9 mouse cellular contexts compared by ENCODE assay signal in the genomic region with DNA sequence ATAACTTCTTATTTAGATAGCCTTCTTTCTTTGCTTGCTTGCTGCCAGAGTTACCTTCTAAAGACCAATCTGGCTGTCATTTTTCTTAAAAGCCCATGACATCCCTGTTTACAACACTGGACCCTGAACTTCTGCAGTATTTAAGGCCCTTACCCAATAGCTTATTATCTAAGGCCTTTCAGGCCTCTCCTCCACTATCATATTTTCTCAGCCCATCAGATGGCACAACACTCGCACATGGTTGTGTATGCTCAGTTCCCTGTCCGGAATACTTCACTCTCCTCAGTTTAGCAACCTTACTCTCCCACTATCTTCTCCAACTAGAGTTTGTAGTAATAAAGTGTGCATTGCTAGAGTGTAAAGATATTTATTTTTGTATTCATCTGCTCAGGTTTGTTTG. TPM values are rescaled to one million over a fixed set of nuclear protein-coding genes. Genes with fewer than 3 reads are reported as not detected.
DNase-seq lines count a peak whose midpoint lies in the region; ATAC-seq and TF ChIP-seq lines count a peak whose summit lies in the region.
"Had no signal": no experiment of that assay in that cellular context is flagged by ENCODE, and none has a peak within 500 bp of the region (broad histone marks: within the 10 kb centered on the region; RNA-seq: fewer than 3 reads in every experiment).

No protein-coding gene starts in this region.

- peak overlapping the region; percentile 89; the same call in 1 of the 2 replicates for H3K9ac ChIP-seq in limb, embryonic 12.5 days (replicated peaks)
- peak overlapping the region; percentile 95; the same call in 1 of the 2 replicates for H3K9ac ChIP-seq in neural tube, embryonic 14.5 days (replicated peaks; ENCODE audit: low read depth, low read length)

- ATAC-seq in limb, embryonic 12.5 days (ENCODE audit: insufficient number of reproducible peaks, insufficient read depth, low FRiP score, low TSS enrichment, low read depth) = no peak
- ATAC-seq in neural tube, embryonic 14.5 days (ENCODE audit: low read depth) = no peak

- no peak for TF ChIP-seq CTCF in layer of hippocampus, adult 2 months (conservative IDR thresholded peaks at IDR 0.05)

- peak overlapping the region; percentile 80 for H3K4me2 ChIP-seq in limb, embryonic 12.5 days
- H3K4me2 ChIP-seq in neural tube, embryonic 14.5 days (ENCODE audit: low read depth, low read length) = peak overlapping the region; percentile 78

- peak overlapping the region; percentile 97 for H3K4me3 ChIP-seq in layer of hippocampus, adult 2 months
- H3K4me3 ChIP-seq in erythroblast, embryonic 14.5 days (replicated peaks) = peak overlapping the region; percentile 100
- H3K4me3 ChIP-seq in limb, embryonic 12.5 days (replicated peaks) = peak overlapping the region; percentile 87
- H3K4me3 ChIP-seq in neural tube, embryonic 14.5 days (ENCODE audit: low read depth, low read length) = peak overlapping the region; percentile 91; the same call in 1 of the 2 replicates

- 86% methylated on average over 2 of the region's 2 CpGs for whole genome bisulfite sequencing in limb, embryonic 12.5 days
- 73% methylated on average over 2 of the region's 2 CpGs for WGBS in neural tube, embryonic 14.5 days

- H3K27me3 ChIP-seq in erythroblast, embryonic 14.5 days (ENCODE audit: control insufficient read depth) = no peaks in the 10 kb centered on the region; the same call in 1 of the 2 replicates
- no peaks in the 10 kb centered on the region for H3K27me3 ChIP-seq in limb, embryonic 12.5 days
- peaks cover 4% of the 10 kb centered on the region; the same call in 1 of the 2 replicates for H3K27me3 ChIP-seq in neural tube, embryonic 14.5 days (ENCODE audit: control insufficient read depth, insufficient read depth, low read length)

- H3K36me3 ChIP-seq in erythroblast, embryonic 14.5 days (ENCODE audit: control insufficient read depth) = peaks cover 45% of the 10 kb centered on the region
- peaks cover 20% of the 10 kb centered on the region for H3K36me3 ChIP-seq in limb, embryonic 12.5 days
- H3K36me3 ChIP-seq in neural tube, embryonic 14.5 days (ENCODE audit: control insufficient read depth, insufficient read depth, low read length) = 0 out of 2 replicates have a peak, but pooled peaks cover 2% of the 10 kb centered on the region

- H3K27ac ChIP-seq in layer of hippocampus, adult 2 months = no peak overlapping the region
- H3K27ac ChIP-seq in limb, embryonic 12.5 days = no peak overlapping the region
- H3K27ac ChIP-seq in neural tube, embryonic 14.5 days (ENCODE audit: low read depth, low read length) = no peak overlapping the region

- H3K4me1 ChIP-seq in erythroblast, embryonic 14.5 days (ENCODE audit: control insufficient read depth) = peaks cover 40% of the 10 kb centered on the region
- H3K4me1 ChIP-seq in limb, embryonic 12.5 days (replicated peaks) = peaks cover 16% of the 10 kb centered on the region
- peaks cover 15% of the 10 kb centered on the region for H3K4me1 ChIP-seq in neural tube, embryonic 14.5 days (ENCODE audit: control insufficient read depth, insufficient read depth, low read length)

- H3K9me3 ChIP-seq in erythroblast, embryonic 14.5 days (ENCODE audit: control insufficient read depth, low read length) = no peaks in the 10 kb centered on the region
- no peaks in the 10 kb centered on the region for H3K9me3 ChIP-seq in limb, embryonic 12.5 days
- H3K9me3 ChIP-seq in neural tube, embryonic 14.5 days (ENCODE audit: control insufficient read depth, low read length) = no peaks in the 10 kb centered on the region

- no peak for DNase-seq in layer of hippocampus, adult 2 months (ENCODE audit: low spot score in 2 of 2)
- no peak for DNase-seq in layer of hippocampus, adult 8-10 months (ENCODE audit: low spot score in 2 of 2)
- no peak for DNase-seq in Muller cell, postnatal 12 days (ENCODE audit: inconsistent ontology term)
- no peak for DNase-seq in cerebellum, postnatal 14 days
- DNase-seq in cerebellum, postnatal 10 days = no peak

RNA-seq across cellular contexts. Expression of gene 4931422A03Rik, which starts 0.9 kb away (rescaled TPM):
- total RNA-seq in layer of hippocampus, adult 2 months (2021) = not detected
- under 1 TPM in 1 of 4 experiments, not detected in 3; 0.53 TPM for total RNA-seq in layer of hippocampus, adult 8-10 months (2022)
- polyA plus RNA-seq in erythroblast, embryonic 14.5 days (2012) = not detected in 2 replicates
- 2.6 and 3.4 TPM in 2 replicates for polyA plus RNA-seq in limb, embryonic 12.5 days (2016; fragmentation: Nextera tagmentation; extraction: Ambion mirVana)
- polyA plus RNA-seq in neural tube, embryonic 14.5 days (2014; fragmentation: Nextera tagmentation; extraction: Ambion mirVana) = 2.2 and 3.3 TPM in 2 replicates
- total RNA-seq: hematopoietic stem cell, adult 5-6 weeks had no signal

RNA-seq across cellular contexts. Expression of gene Fbxo3, which starts 1.6 kb away (rescaled TPM):
- 10 to 100 TPM; 47.4 to 47.5 TPM for total RNA-seq in layer of hippocampus, adult 2 months (2021)
- total RNA-seq in layer of hippocampus, adult 8-10 months (2022) = 10 to 100 TPM; 42.1 to 51.9 (median 47.6) TPM
- 0.70 and 0.79 TPM in 2 replicates for polyA plus RNA-seq in erythroblast, embryonic 14.5 days (2012)
- polyA plus RNA-seq in limb, embryonic 12.5 days (2016; fragmentation: Nextera tagmentation; extraction: Ambion mirVana) = 54.7 and 55.0 TPM in 2 replicates
- polyA plus RNA-seq in neural tube, embryonic 14.5 days (2014; fragmentation: Nextera tagmentation; extraction: Ambion mirVana) = 74.0 and 82.5 TPM in 2 replicates

RNA-seq across cellular contexts. Expression of gene Gm10912, which starts 36.6 kb away (rescaled TPM):
- total RNA-seq in layer of hippocampus, adult 2 months (2021) = under 1 TPM; 0.42 to 0.56 TPM
- under 1 TPM; 0.28 to 0.81 (median 0.60) TPM for total RNA-seq in layer of hippocampus, adult 8-10 months (2022)
- not detected in 2 replicates for polyA plus RNA-seq in erythroblast, embryonic 14.5 days (2012)
- polyA plus RNA-seq in limb, embryonic 12.5 days (2016; fragmentation: Nextera tagmentation; extraction: Ambion mirVana) = not detected in 2 replicates
- not detected in 2 replicates for polyA plus RNA-seq in neural tube, embryonic 14.5 days (2014; fragmentation: Nextera tagmentation; extraction: Ambion mirVana)
- total RNA-seq: hematopoietic stem cell, adult 5-6 weeks had no signal

RNA-seq across cellular contexts. Expression of gene Gm10799, which starts 39.3 kb away (rescaled TPM):
- not detected for total RNA-seq in layer of hippocampus, adult 2 months (2021)
- not detected for total RNA-seq in layer of hippocampus, adult 8-10 months (2022)
- polyA plus RNA-seq in erythroblast, embryonic 14.5 days (2012) = not detected in 2 replicates
- polyA plus RNA-seq in limb, embryonic 12.5 days (2016; fragmentation: Nextera tagmentation; extraction: Ambion mirVana) = not detected in 2 replicates
- not detected in 2 replicates for polyA plus RNA-seq in neural tube, embryonic 14.5 days (2014; fragmentation: Nextera tagmentation; extraction: Ambion mirVana)
- total RNA-seq: hematopoietic stem cell, adult 5-6 weeks had no signal

RNA-seq across cellular contexts. Expression of gene Cd59b, which starts 40.6 kb away (rescaled TPM):
- not detected for total RNA-seq in layer of hippocampus, adult 2 months (2021)
- total RNA-seq in layer of hippocampus, adult 8-10 months (2022) = 1 to 10 TPM in 2 of 4 experiments, under 1 TPM in 1, not detected in 1; 0.85 to 2.1 (median 1.6) TPM
- polyA plus RNA-seq in erythroblast, embryonic 14.5 days (2012) = 0.14 and 0.31 TPM in 2 replicates
- 3.4 and 4.2 TPM in 2 replicates for polyA plus RNA-seq in limb, embryonic 12.5 days (2016; fragmentation: Nextera tagmentation; extraction: Ambion mirVana)
- polyA plus RNA-seq in neural tube, embryonic 14.5 days (2014; fragmentation: Nextera tagmentation; extraction: Ambion mirVana) = 2.0 and 2.5 TPM in 2 replicates

Comparison
In these comparisons a context has a peak if more than half of its experiments do, and no peak if none do; other contexts are left out.
1. RNA of gene Fbxo3, which starts 1.6 kb away (polyA plus RNA-seq): 74.0 to 82.5 TPM in neural tube, embryonic 14.5 days and 54.7 to 55.0 TPM in limb, embryonic 12.5 days; 0.70 to 0.79 TPM in erythroblast, embryonic 14.5 days; every median in the first group is over 10 times any median in the second.
2. Peak in every context shown above with its lines, with median percentiles within 50 percentile points of each other: H3K4me3 ChIP-seq.